Mouse (Mus musculus) kidney, embryonic 15.5 days (tissue): ENCODE measurements at regions not wholly inside any gene's neighbourhood (a gene's known extent, or its start where the extent isn't known, plus 50 kb on each side); places are given as distances from the start of the nearest gene placed in this dataset.

Source experiments
- ATAC-seq: fragments of 200-750 bp; cut with Nextera tagmentation; replicated peaks from 2 replicates; pipeline ENCODE4 v1.8.0; 2017; ENCODE audit warnings: moderate TSS enrichment; ENCODE audit not compliant: low FRiP score
- H3K27ac ChIP-seq: fragments of 300-500 bp; sonication (generic); 2 replicates; pipeline ENCODE4 v1.5.1; 2015; ENCODE audit warnings: mild to moderate bottlenecking, inconsistent platforms
- H3K27me3 ChIP-seq: fragments of 300-500 bp; sonication (generic); 2 replicates; pipeline ENCODE4 v1.6.1; 2015; ENCODE audit warnings: inconsistent platforms
- H3K36me3 ChIP-seq: fragments of 300-500 bp; sonication (generic); 2 replicates; pipeline ENCODE4 v1.6.1; 2015; ENCODE audit warnings: inconsistent platforms
- H3K4me1 ChIP-seq: fragments of 300-500 bp; sonication (generic); 2 replicates; pipeline ENCODE4 v1.6.1; 2015; ENCODE audit warnings: inconsistent platforms
- H3K4me2 ChIP-seq: fragments of 300-500 bp; sonication (generic); 2 replicates; pipeline ENCODE4 v1.6.1; 2015; ENCODE audit warnings: moderate library complexity, mild to moderate bottlenecking, inconsistent platforms
- H3K4me3 ChIP-seq: fragments of 300-500 bp; sonication (generic); replicated peaks from 2 replicates; pipeline ENCODE4 v1.5.1; 2015; ENCODE audit warnings: mild to moderate bottlenecking, inconsistent platforms
- H3K9ac ChIP-seq: fragments of 300-500 bp; sonication (generic); 2 replicates; pipeline ENCODE4 v1.6.1; 2015; ENCODE audit warnings: mild to moderate bottlenecking, inconsistent platforms
- H3K9me3 ChIP-seq: fragments of 300-500 bp; sonication (generic); replicated peaks from 2 replicates; pipeline ENCODE4 v1.6.1; 2016; ENCODE audit warnings: inconsistent platforms
- WGBS: fragments of 180-500 bp; shearing (Covaris S2); methylation state at CpG from one replicate; pipeline ENCODE4 v1.1.7; 2015; ENCODE audit warnings: mixed read lengths; 5-methylcytosine and 5-hydroxymethylcytosine counted together

GRCm38 (mm10) chr12:97750166-97750565 lies 509.1 kb downstream of the Galc start:
- WGBS, result 46% methylated on average over 2 of the region's 2 CpGs
- Histone ChIP-seq H3K4me3 (no peak overlapping the region), H3K27ac (no peak overlapping the region), H3K4me1 (no peaks in the 10 kb centered on the region), H3K4me2 (no peak overlapping the region), H3K27me3 (no peaks in the 10 kb centered on the region), H3K36me3 (no peaks in the 10 kb centered on the region), H3K9ac (no peak overlapping the region), H3K9me3 (no peaks in the 10 kb centered on the region)
- ATAC-seq, result no peak

GRCm38 (mm10) chr12:97740927-97741326 lies 518.3 kb downstream of the Galc start:
- ATAC-seq, result no peak
- 39% methylated on average over 2 of the region's 2 CpGs for WGBS
- no peak overlapping the region for H3K9ac ChIP-seq
- H3K4me1 ChIP-seq, result no peaks in the 10 kb centered on the region
- no peak overlapping the region for H3K4me3 ChIP-seq
- H3K36me3 ChIP-seq, result no peaks in the 10 kb centered on the region
- no peak overlapping the region for H3K4me2 ChIP-seq
- H3K27ac ChIP-seq, result no peak overlapping the region
- no peaks in the 10 kb centered on the region for H3K27me3 ChIP-seq
- H3K9me3 ChIP-seq, result no peaks in the 10 kb centered on the region

GRCm38 (mm10) chr12:97732078-97732580 lies 527.1 kb downstream of the Galc start:
- H3K27me3 ChIP-seq, result no peaks in the 10 kb centered on the region
- 85% methylated on average over 6 of the region's 6 CpGs for WGBS
- H3K4me1 ChIP-seq, result no peaks in the 10 kb centered on the region

GRCm38 (mm10) chr12:97720554-97720953 lies 538.7 kb downstream of the Galc start:
- Histone ChIP-seq H3K27me3 (no peaks in the 10 kb centered on the region), H3K36me3 (no peaks in the 10 kb centered on the region)
- WGBS, result 76% methylated on average over 3 of the region's 3 CpGs

More at GRCm38 (mm10) chr12:97732078-97732580, 527.1 kb downstream of the Galc start:
- Histone ChIP-seq H3K4me3 (no peak overlapping the region), H3K4me2 (no peak overlapping the region), H3K9ac (no peak overlapping the region), H3K9me3 (no peaks in the 10 kb centered on the region), H3K27ac (no peak overlapping the region), H3K36me3 (no peaks in the 10 kb centered on the region)
- no peak for ATAC-seq

GRCm38 (mm10) chr12:97717812-97718211 lies 541.4 kb downstream of the Galc start:
- Histone ChIP-seq H3K36me3 (no peaks in the 10 kb centered on the region), H3K4me2 (no peak overlapping the region), H3K27ac (no peak overlapping the region), H3K9me3 (no peaks in the 10 kb centered on the region), H3K9ac (no peak overlapping the region), H3K4me1 (no peaks in the 10 kb centered on the region), H3K27me3 (no peaks in the 10 kb centered on the region), H3K4me3 (no peak overlapping the region)
- 85% methylated on average over 5 of the region's 5 CpGs for WGBS
- ATAC-seq, result no peak

More at GRCm38 (mm10) chr12:97720554-97720953, 538.7 kb downstream of the Galc start:
- H3K4me2 ChIP-seq, result no peak overlapping the region
- H3K4me1 ChIP-seq, result no peaks in the 10 kb centered on the region
- H3K4me3 ChIP-seq, result no peak overlapping the region
- no peak overlapping the region for H3K27ac ChIP-seq
- H3K9ac ChIP-seq, result no peak overlapping the region
- no peaks in the 10 kb centered on the region for H3K9me3 ChIP-seq
- ATAC-seq, result no peak
